Mouse (Mus musculus): ENCODE measurements around the gene Fam207a. TPM values are rescaled to one million over a fixed set of nuclear protein-coding genes. Genes with fewer than 3 reads are reported as not detected.

Gene Fam207a
- polyA plus RNA-seq (2012; rRNA removed): 19.4 and 23.1 TPM in 2 replicates

GRCm38 (mm10) chr10:77515385-77516348 is at the start of gene Fam207a:
Fam207a (minus strand) TSS chr10:77515785.

GRCm38 (mm10) chr10:77530140-77530539 is 14.6 kb upstream of the Fam207a start, which contains the start of gene Itgb2:
Itgb2 (plus strand) TSS chr10:77530252.

Other genes with a start within 250 kb of the Fam207a start
- gene Adarb1, start 97.5 kb downstream of the Fam207a start, polyA plus RNA-seq (2012; rRNA removed): 3.8 TPM in 2 replicates
- 2.7 and 4.4 TPM in 2 replicates for gene Itgb2, start 14.5 kb upstream of the Fam207a start, polyA plus RNA-seq (2012; rRNA removed)
- gene Pttg1ip, start 65.9 kb upstream of the Fam207a start, polyA plus RNA-seq (2012; rRNA removed): 171 and 193 TPM in 2 replicates
- gene Sumo3, start 90.3 kb upstream of the Fam207a start, polyA plus RNA-seq (2012; rRNA removed): 60.3 and 68.3 TPM in 2 replicates
- not detected in 2 replicates for gene Gm49325, start 90.4 kb upstream of the Fam207a start, polyA plus RNA-seq (2012; rRNA removed)
- gene Ube2g2, start 106.5 kb upstream of the Fam207a start, polyA plus RNA-seq (2012; rRNA removed): 21.8 and 23.2 TPM in 2 replicates
- gene Tspear, start 170.8 kb upstream of the Fam207a start, polyA plus RNA-seq (2012; rRNA removed): 0.29 and 0.96 TPM in 2 replicates
- gene Gm19402, start 175.0 kb upstream of the Fam207a start, polyA plus RNA-seq (2012; rRNA removed): not detected in 2 replicates
- gene Gm9508, start 181.4 kb upstream of the Fam207a start, polyA plus RNA-seq (2012; rRNA removed): not detected in 2 replicates
- gene Gm10272, start 190.8 kb upstream of the Fam207a start, polyA plus RNA-seq (2012; rRNA removed): not detected in 2 replicates
- gene Gm10024, start 195.7 kb upstream of the Fam207a start, polyA plus RNA-seq (2012; rRNA removed): not detected in 2 replicates
- 1.8 TPM in 1 of 2 replicates, not detected in the other for gene Gm10142, start 200.0 kb upstream of the Fam207a start, polyA plus RNA-seq (2012; rRNA removed)
- 0.25 and 0.38 TPM in 2 replicates for gene Krtap12-1, start 204.8 kb upstream of the Fam207a start, polyA plus RNA-seq (2012; rRNA removed)
- not detected in 2 replicates for gene Gm10100, start 210.7 kb upstream of the Fam207a start, polyA plus RNA-seq (2012; rRNA removed)
- not detected in 2 replicates for gene Gm18596, start 226.9 kb upstream of the Fam207a start, polyA plus RNA-seq (2012; rRNA removed)
- not detected in 2 replicates for gene Gm9736, start 235.6 kb upstream of the Fam207a start, polyA plus RNA-seq (2012; rRNA removed)
- gene Gm3233, start 243.9 kb upstream of the Fam207a start, polyA plus RNA-seq (2012; rRNA removed): not detected in 2 replicates

Data from stomach, adult 2 months (tissue).